Mouse (Mus musculus): ENCODE data around the gene Enpp7.

Gene Enpp7

GRCm38 (mm10) chr11:118997182-118997581 lies 9.2 kb downstream of the Enpp7 start:
- DNase-seq (ENCODE audit: low spot score) = no peak

GRCm38 (mm10) chr11:118998540-118999265 lies 10.7 kb downstream of the Enpp7 start:
- peak; percentile 45 for DNase-seq (ENCODE audit: low spot score)

- no peak for DNase-seq (ENCODE audit: low spot score)
Observed at GRCm38 (mm10) chr11:118999361-118999804, 11.4 kb downstream of the Enpp7 start.

- no peak for DNase-seq (ENCODE audit: low spot score)
Observed at GRCm38 (mm10) chr11:119000877-119001276, 12.9 kb downstream of the Enpp7 start.

GRCm38 (mm10) chr11:119001493-119002128 lies 13.6 kb downstream of the Enpp7 start:
- DNase-seq (ENCODE audit: low spot score) = no peak

GRCm38 (mm10) chr11:119005547-119006275 lies 17.7 kb downstream of the Enpp7 start:
- DNase-seq (ENCODE audit: low spot score) = no peak

- DNase-seq (ENCODE audit: low spot score) = no peak
Observed at GRCm38 (mm10) chr11:119006462-119006861, 18.5 kb downstream of the Enpp7 start.

- no peak for DNase-seq (ENCODE audit: low spot score)
Observed at GRCm38 (mm10) chr11:119007461-119008456, 19.8 kb downstream of the Enpp7 start.

- DNase-seq (ENCODE audit: low spot score) = no peak
Observed at GRCm38 (mm10) chr11:119014455-119014854, 26.5 kb downstream of the Enpp7 start.

GRCm38 (mm10) chr11:119017506-119017905 lies 29.5 kb downstream of the Enpp7 start:
- DNase-seq (ENCODE audit: low spot score) = no peak

- DNase-seq (ENCODE audit: low spot score) = no peak
Observed at GRCm38 (mm10) chr11:119021180-119021579, 33.2 kb downstream of the Enpp7 start.

- no peak for DNase-seq (ENCODE audit: low spot score)
Observed at GRCm38 (mm10) chr11:119022068-119022894, 34.3 kb downstream of the Enpp7 start.

- DNase-seq (ENCODE audit: low spot score) = peak; percentile 48
Observed at GRCm38 (mm10) chr11:119022895-119023615, 35.1 kb downstream of the Enpp7 start, which contains the start of gene Cbx2. TSS of gene Cbx2 (plus strand) at chr11:119022962.

GRCm38 (mm10) chr11:119023616-119023980 lies 35.6 kb downstream of the Enpp7 start:
- no peak for DNase-seq (ENCODE audit: low spot score)

- DNase-seq (ENCODE audit: low spot score) = no peak
Observed at GRCm38 (mm10) chr11:119024260-119024659, 36.3 kb downstream of the Enpp7 start.

- DNase-seq (ENCODE audit: low spot score) = no peak
Observed at GRCm38 (mm10) chr11:119026203-119026602, 38.2 kb downstream of the Enpp7 start.

- peak; percentile 53 for DNase-seq (ENCODE audit: low spot score)
Observed at GRCm38 (mm10) chr11:119033874-119034558, 46.0 kb downstream of the Enpp7 start.

GRCm38 (mm10) chr11:119034635-119035034 lies 46.6 kb downstream of the Enpp7 start:
- DNase-seq (ENCODE audit: low spot score) = no peak

- no peak for DNase-seq (ENCODE audit: low spot score)
Observed at GRCm38 (mm10) chr11:119035094-119035685, 47.2 kb downstream of the Enpp7 start.
